Mouse (Mus musculus) lung, adult 2 months (tissue): ENCODE results near the gene Wbp4. TPM values are rescaled to one million over a fixed set of nuclear protein-coding genes. Genes with fewer than 3 reads are reported as not detected.
A peak's percentile ranks its signal among the peaks of the same experiment; 100 is the strongest.

Experiments
- DNase-seq: peaks from one replicate; pipeline ENCODE4 v3.0.0; 2022
- H3K4me1 ChIP-seq: fragments of 200-500 bp; 2 replicates; pipeline ENCODE4 v1.6.1; 2011; ENCODE audit warnings: low read length; ENCODE audit not compliant: control insufficient read depth, insufficient read depth
- H3K4me3 ChIP-seq: fragments of 200-500 bp; replicated peaks from 2 replicates; pipeline ENCODE3; 2011; ENCODE audit warnings: low read depth, mild to moderate bottlenecking, control low read depth, low read length; ENCODE audit errors: extremely low read depth
- CTCF ChIP-seq: fragments of 200-500 bp; IDR thresholded peaks from 2 replicates; pipeline ENCODE4 v1.5.1; 2011; ENCODE audit warnings: mild to moderate bottlenecking, low read length, control low read depth; ENCODE audit not compliant: insufficient read depth
- POLR2A ChIP-seq: fragments of 200-500 bp; IDR thresholded peaks from 2 replicates; pipeline ENCODE4 v1.6.1; 2011; ENCODE audit warnings: low read depth, mild to moderate bottlenecking, control low read depth, low read length, borderline replicate concordance; ENCODE audit errors: extremely low read depth
- whole genome bisulfite sequencing: fragments of 180-500 bp; shearing (Covaris S2); methylation state at CpG from one replicate; pipeline ENCODE4 v1.1.7; 2018; 5-methylcytosine and 5-hydroxymethylcytosine counted together
- polyA plus RNA-seq: library from polyadenylated mRNA; depleted of rRNA; stranded (reverse); fragments of >200 nt; gene quantifications from 2 replicates; pipeline ENCODE4 v1.2.3, GENCODE M21; 2012

The Wbp4 gene
- polyA plus RNA-seq, 1 experiment: 6.6 TPM

DNA sequence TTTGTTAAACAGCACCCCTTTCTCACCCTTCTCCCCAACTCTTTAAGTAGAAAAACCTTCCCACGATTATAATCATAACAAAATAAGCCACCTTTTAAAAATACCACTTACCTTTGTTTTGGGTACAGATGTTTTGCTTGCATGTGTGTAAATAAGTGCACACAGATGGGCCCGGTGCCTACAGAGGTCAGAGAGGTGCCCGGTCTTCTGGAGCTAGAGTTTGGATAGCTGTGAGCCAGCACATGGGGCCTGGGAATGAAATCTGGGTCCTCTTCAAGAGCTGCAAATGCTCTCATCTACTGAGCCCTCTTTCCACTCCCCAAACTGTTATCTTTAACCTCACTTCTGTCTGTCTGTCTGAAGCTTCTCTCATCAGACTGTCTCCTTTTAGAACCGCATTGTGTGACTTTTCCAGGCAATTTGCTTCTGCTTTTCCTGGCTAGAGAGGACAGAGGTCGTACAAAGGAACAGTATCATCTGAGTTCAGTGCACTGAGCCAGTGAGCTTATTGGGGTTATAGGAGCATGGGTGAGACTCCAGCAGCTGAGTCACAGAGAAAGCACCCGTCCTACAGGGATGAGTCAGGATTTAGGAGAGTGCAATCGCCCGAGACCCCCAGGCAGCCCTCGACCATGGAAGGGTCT lies 27.5 kb upstream of the Wbp4 start:
- WGBS: 67% methylated on average over 9 of the region's 9 CpGs
- H3K4me1 ChIP-seq: peaks cover 26% of the 10 kb centered on the region
- H3K4me3 ChIP-seq: no peak overlapping the region
- TF ChIP-seq POLR2A: no peak
- no peak for TF ChIP-seq CTCF
- DNase-seq: no peak

DNA sequence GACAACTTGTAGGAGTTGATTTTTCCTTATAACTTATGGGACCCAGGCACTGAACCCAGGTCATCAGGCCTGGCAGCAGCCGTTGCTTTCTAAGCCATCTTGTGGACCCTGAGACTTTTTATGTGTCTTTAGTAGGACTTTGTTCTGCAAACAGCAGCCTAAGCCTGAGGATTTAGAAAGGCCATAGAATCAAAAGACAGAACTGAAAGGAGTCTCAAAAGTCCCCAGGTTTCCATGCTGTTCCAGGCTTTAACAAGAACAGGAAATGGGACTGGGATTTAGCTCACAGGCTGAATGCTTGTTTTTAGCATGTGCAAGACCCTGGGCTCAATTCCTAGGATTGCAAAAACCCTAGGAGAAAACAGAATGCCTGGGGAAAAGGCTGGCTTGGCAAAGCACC lies 26.5 kb upstream of the Wbp4 start:
- no peak for TF ChIP-seq CTCF
- no peak for TF ChIP-seq POLR2A
- no peak for DNase-seq
- H3K4me1 ChIP-seq: peaks cover 29% of the 10 kb centered on the region
- WGBS: 69% methylated on average over 1 of the region's 1 CpGs
- H3K4me3 ChIP-seq: no peak overlapping the region

DNA sequence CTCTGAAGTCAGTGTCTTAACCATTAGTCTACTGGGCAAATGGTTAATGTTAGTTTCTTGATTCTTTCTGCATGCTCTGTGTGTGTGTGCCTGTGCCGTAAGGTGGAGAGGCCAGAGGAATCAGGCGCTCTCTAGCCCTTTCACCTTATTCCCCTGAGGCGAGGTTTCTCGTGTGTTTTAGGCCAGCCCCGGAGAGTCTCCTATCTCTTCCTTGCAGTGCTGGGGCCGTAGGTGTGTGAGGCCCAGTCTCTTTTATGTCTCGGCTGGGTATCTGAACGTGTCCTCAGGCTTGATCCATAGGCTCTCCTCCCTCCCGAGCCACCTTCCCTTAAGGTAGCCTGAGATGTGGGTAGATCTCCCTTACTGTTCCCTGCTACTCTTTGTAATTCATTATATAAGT lies 24.9 kb upstream of the Wbp4 start:
- peaks cover 23% of the 10 kb centered on the region for H3K4me1 ChIP-seq
- DNase-seq: no peak
- WGBS: 84% methylated on average over 9 of the region's 9 CpGs
- no peak overlapping the region for H3K4me3 ChIP-seq
- TF ChIP-seq POLR2A: no peak
- no peak for TF ChIP-seq CTCF

DNA sequence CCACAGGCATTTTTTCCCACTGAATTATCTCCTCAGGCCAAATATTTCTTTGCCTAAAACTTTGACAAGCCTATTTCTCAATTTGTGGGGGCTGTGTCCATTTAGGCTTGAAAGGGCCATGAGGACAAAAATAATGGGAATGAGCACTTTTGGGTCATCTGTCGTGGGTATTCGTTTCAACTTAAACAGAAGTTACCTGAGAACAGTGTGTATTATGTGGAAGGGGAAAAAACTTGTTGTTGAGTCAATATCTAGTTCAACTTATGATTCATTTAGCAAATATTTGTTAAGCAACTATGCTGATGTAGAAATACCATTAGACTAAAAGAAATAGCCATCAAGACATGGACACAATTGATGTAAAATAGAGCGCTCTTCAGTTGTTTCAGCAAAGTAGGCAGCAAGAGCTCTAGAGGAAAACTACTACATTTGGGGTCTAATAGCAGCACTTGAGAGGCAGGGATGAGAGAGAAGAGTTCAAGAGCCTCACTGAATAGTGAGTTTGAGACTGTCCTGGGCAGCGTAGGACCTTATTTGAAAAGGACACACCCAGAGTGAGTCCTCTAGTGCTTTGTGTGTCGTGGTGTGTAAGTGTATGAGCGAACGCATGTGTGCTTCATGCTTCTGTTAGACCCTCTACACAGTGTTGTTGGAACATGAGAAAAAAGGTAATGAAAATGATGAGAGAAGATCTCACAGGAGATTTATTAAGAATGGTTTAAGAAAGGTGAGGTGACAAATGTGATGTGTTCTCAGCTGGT lies 23.1 kb upstream of the Wbp4 start:
- H3K4me3 ChIP-seq: no peak overlapping the region
- 67% methylated on average over 7 of the region's 7 CpGs for WGBS
- H3K4me1 ChIP-seq: peaks cover 18% of the 10 kb centered on the region
- DNase-seq: no peak
- TF ChIP-seq CTCF (no peak), POLR2A (no peak)

DNA sequence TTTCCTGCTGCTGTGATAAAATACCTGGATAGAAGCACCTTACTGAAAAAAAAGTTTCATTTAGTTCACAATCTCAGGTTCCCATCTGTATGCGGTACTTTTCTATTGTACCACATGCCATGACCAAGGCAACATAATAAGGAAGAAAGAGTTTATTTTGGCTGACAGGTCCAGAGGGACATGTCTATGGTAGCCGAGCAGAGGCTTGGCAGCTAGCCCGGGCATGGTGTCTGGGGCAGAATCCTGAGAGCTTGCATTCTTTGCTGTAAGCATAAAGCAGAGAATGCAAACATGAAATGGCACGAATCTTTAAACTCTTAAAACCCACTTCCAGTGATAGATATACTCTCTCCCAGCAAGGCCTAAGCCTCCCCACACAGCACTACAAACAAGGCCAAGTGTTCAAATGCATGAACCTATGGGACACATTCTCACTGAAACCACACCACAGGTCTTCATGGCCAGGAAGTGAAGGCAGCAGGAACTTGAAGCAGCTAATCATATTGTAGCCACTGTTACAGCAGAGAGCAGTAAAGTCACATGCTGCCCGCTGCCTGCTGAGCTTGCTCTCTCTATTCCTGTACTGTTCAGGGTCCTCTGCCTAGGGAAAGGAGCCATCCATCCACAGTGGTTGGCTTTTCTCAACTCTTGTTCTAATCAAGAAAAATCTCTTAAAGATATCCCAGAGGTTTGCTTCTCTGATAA lies 22.2 kb upstream of the Wbp4 start:
- peaks cover 19% of the 10 kb centered on the region for H3K4me1 ChIP-seq
- no peak overlapping the region for H3K4me3 ChIP-seq
- no peak for DNase-seq
- 30% methylated on average over 5 of the region's 5 CpGs for WGBS
- TF ChIP-seq POLR2A (no peak), CTCF (no peak)

DNA sequence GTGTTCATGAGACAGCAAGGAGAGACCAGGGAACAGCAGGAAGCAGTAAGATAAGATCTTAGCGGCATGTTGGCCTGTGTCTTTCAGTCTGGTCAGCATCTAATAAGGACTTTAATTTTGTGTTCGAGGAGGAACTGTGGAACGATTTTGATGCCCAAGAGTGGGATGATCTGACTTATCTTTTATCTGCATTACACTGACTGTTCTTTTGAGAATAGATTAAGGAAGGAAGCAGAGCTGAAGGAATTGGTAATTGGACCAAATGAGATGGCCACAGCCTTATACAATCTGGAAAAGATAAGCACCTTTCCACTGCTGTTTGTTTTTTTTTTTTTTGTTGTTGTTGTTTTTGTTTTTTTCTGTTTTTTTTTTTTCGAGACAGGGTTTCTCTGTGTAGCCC lies 19.4 kb upstream of the Wbp4 start:
- no peak for TF ChIP-seq POLR2A
- no peak for TF ChIP-seq CTCF
- DNase-seq: no peak
- WGBS: 54% methylated on average over 4 of the region's 4 CpGs
- H3K4me3 ChIP-seq: no peak overlapping the region
- peaks cover 19% of the 10 kb centered on the region for H3K4me1 ChIP-seq

DNA sequence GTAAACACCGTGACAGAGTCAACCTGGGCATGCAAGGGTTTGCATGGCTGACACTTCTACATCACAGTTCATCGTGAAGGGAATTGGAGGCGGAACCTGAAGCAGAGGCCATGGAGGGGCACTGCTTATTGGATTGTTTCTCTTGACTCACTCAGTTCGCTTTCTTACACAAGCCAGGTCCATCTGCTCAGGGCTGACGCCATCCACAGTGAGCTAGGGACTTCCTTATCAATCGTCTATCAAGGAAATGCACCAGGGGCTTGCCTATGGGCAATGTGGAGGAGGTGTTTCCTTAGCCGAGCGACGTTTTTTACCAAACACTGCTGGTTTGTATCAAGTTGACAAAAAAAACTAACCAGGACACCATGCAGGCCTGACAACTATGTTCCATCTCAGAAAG lies 18.0 kb upstream of the Wbp4 start:
- no peak for DNase-seq
- TF ChIP-seq POLR2A (no peak), CTCF (no peak)
- H3K4me1 ChIP-seq: peaks cover 16% of the 10 kb centered on the region
- WGBS: 63% methylated on average over 9 of the region's 9 CpGs
- H3K4me3 ChIP-seq: no peak overlapping the region

DNA sequence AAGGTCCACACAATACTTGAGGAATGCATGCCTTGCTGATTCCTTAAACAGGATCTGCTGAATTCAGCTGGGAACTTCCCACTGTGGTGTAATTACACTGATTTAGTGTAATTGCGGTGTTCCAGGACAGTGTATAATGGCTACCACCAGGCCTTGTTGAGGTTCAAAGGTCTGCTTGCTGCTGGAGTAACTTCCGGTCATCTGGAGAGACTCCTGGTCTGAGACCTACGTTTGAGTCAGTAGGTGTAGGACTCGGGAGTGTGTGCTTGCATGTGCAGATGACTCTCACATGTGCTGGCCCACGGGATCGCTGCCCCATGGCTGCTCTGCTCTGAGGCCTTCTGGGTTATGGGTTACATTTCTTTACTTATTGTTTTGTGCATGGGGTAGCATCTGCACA lies 13.0 kb upstream of the Wbp4 start:
- Histone ChIP-seq H3K4me1 (peaks cover 7% of the 10 kb centered on the region), H3K4me3 (no peak overlapping the region)
- TF ChIP-seq CTCF (no peak), POLR2A (no peak)
- WGBS: 84% methylated on average over 6 of the region's 6 CpGs
- no peak for DNase-seq

DNA sequence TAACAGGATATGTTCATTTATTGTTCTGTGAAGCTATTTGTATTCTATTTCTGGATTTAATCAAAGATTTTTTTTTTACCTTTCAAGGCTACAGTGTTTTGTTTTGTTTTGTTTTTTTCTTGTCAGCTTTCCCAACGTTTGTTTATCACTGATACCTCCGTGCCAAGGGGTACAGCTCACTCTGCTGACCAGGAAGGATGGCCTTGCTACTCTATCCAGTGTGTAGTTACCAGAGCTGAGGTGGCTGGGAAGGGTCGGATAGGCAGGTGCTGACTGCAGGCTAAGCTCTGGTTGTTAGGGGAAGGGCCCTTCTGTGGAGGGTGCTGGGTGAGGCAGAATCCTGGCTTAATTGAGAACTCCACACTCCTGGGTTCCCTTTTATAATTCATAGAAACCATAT lies 8.9 kb upstream of the Wbp4 start:
- Histone ChIP-seq H3K4me1 (peaks cover 19% of the 10 kb centered on the region), H3K4me3 (no peak overlapping the region)
- TF ChIP-seq POLR2A (no peak), CTCF (no peak)
- DNase-seq: no peak
- 31% methylated on average over 3 of the region's 3 CpGs for WGBS

DNA sequence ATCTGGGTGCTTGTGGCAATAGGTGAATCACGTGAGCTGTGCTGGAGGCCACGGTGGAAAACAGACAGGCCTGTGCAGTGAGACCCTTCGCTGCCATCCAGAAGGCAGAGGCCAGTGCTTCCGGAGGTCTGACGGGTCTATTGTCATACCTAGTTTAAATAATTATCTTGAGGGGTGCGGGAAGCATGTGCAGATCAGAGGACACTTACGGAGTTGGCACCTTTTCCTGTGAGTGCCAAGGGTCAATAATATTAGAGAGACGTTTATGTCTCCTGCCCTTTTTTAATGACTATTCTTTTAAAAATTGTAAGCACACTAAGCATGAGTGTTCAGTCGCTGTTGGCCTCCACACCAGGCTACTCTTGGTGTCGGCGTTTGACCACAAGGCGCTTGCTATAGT lies 7.8 kb upstream of the Wbp4 start:
- DNase-seq: no peak
- no peak for TF ChIP-seq POLR2A
- TF ChIP-seq CTCF: no peak
- H3K4me1 ChIP-seq: peaks cover 23% of the 10 kb centered on the region
- H3K4me3 ChIP-seq: no peak overlapping the region
- 38% methylated on average over 12 of the region's 12 CpGs for WGBS

DNA sequence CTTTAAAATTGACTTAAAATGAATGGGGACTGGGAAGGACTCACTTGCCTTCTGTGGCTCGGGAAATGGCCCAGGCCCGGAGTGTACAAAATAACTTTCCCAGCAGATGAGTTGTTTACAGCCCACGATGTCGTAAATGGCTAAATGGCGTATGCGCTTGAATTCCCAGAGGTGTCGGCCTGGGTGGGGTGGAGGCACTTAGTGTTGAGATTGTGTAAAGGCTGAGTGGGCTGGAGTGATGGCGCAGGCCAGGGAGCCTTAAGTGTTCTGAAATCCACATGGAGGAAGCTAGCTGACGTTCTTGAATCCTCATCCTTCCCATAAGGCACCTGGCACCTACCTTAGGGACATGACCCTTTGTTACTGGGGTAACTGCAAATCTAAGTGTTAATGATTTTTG lies 7.2 kb upstream of the Wbp4 start:
- DNase-seq: peak; percentile 49
- no peak overlapping the region for H3K4me3 ChIP-seq
- WGBS: 51% methylated on average over 9 of the region's 9 CpGs
- peaks cover 23% of the 10 kb centered on the region for H3K4me1 ChIP-seq
- TF ChIP-seq POLR2A (no peak), CTCF (no peak)
